Mouse (Mus musculus) heart, postnatal 10 days (tissue): ENCODE data around the gene Ang5. TPM values are rescaled to one million over a fixed set of nuclear protein-coding genes. Genes with fewer than 3 reads are reported as not detected.

Source experiments
- total RNA-seq, 2 experiments: library from RNA; stranded (reverse); gene quantifications; 2 replicates each; pipeline ENCODE4 v1.2.3; 2021

Ang5 gene
- total RNA-seq, 2 experiments from 2014 or later, result not detected

Other genes starting within 250 kb of the Ang5 start
- gene Gm16506, start 229.6 kb upstream of the Ang5 start, total RNA-seq, result not detected
- gene Gm6526, start 209.2 kb upstream of the Ang5 start, total RNA-seq, result not detected
- not detected for gene Gm8180, start 172.3 kb upstream of the Ang5 start, total RNA-seq
- gene Ear1, start 81.6 kb upstream of the Ang5 start, total RNA-seq, result not detected
- gene Ear10, start 33.5 kb upstream of the Ang5 start, total RNA-seq, result not detected
- 1 to 10 TPM; 4.8 to 5.5 TPM for gene Gm8113, start 31.7 kb upstream of the Ang5 start, total RNA-seq
- not detected for gene Ang6, start 45.2 kb downstream of the Ang5 start, total RNA-seq
- gene Ear2, start 145.6 kb downstream of the Ang5 start, total RNA-seq, result under 1 TPM; 0.50 to 0.77 TPM
- not detected for gene Gm3327, start 166.8 kb downstream of the Ang5 start, total RNA-seq
- not detected for gene Gm8212, start 240.6 kb downstream of the Ang5 start, total RNA-seq